Mouse (Mus musculus) MN1 (cell line): ENCODE results near the gene Olfr77.

Experiments used
- DNase-seq: peaks from one replicate; pipeline ENCODE4 v3.0.0-alpha.2; 2016; ENCODE audit warnings: low spot score

The Olfr77 gene

DNA sequence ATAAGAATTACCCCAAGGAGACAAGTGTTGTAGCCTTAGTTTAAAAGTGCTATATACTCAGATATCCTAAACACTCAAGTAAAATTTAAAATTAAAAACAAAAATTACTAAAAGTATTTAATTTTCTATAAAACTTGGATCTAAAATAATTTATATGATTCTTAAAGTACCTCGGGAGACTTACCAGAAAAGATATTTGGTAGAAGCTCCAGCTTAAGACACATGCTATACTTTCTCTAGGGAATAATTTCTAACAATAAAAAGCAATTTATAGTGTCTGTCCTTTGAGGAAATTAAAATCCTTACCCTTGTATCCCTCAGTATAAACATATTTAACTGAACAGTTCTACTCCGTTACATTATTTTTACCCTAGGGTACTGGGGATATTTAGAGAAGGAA, at the start of gene Olfr77:
TSS of gene Olfr77 (plus strand) at position 301 of the 400 bp plus-strand sequence.
- no peak for DNase-seq

DNA sequence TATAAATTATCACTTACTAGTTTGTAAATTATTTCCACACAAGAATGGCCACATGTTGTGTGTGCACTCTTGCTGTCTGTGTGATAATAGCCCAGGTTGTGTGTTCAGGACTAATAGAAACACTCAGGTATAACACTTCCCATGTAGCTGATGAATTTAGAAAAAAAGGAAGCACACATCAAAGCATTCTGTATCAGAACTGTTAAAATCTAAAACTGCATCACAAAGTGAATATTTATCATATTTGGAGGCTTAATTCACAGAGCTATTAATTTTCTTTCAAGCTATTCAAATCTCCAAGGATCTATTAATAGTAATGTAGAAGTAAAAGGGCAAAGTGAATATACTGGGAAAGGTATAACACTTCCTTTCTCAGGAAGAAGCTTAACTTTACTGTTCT, 28.8 kb upstream of the Olfr77 start, which contains the start of gene Olfr862:
TSS of gene Olfr862 (minus strand) at position 101 of the 400 bp plus-strand sequence.
- DNase-seq = no peak

GRCm38 (mm10) chr9:19911170-19911569, 5.5 kb upstream of the Olfr77 start:
- DNase-seq = no peak
